Mouse (Mus musculus) G1E (cell line): ENCODE data around the gene Tns1.

Source experiments
- CTCF ChIP-seq: IDR thresholded peaks from 2 replicates; pipeline ENCODE4 v1.5.1; 2012; ENCODE audit warnings: low read depth, low read length, inconsistent platforms, mixed read lengths
- GATA1 ChIP-seq: IDR thresholded peaks from 2 replicates; pipeline ENCODE4 v1.6.1; 2012; ENCODE audit warnings: borderline replicate concordance, low read length, inconsistent platforms, mixed read lengths
- GATA2 ChIP-seq: IDR thresholded peaks from 2 replicates; pipeline ENCODE4 v1.6.1; 2012; ENCODE audit warnings: low read depth, low read length, inconsistent platforms, borderline replicate concordance
- POLR2AphosphoS5 ChIP-seq: IDR thresholded peaks from 2 replicates; pipeline ENCODE4 v1.6.1; 2012; ENCODE audit warnings: low read depth, low read length, inconsistent platforms; ENCODE audit not compliant: insufficient replicate concordance
- TAL1 ChIP-seq: conservative IDR thresholded peaks from 2 replicates; pipeline ENCODE4 v1.6.1; 2012; ENCODE audit warnings: low read depth, low read length, inconsistent platforms, mixed read lengths

DNA sequence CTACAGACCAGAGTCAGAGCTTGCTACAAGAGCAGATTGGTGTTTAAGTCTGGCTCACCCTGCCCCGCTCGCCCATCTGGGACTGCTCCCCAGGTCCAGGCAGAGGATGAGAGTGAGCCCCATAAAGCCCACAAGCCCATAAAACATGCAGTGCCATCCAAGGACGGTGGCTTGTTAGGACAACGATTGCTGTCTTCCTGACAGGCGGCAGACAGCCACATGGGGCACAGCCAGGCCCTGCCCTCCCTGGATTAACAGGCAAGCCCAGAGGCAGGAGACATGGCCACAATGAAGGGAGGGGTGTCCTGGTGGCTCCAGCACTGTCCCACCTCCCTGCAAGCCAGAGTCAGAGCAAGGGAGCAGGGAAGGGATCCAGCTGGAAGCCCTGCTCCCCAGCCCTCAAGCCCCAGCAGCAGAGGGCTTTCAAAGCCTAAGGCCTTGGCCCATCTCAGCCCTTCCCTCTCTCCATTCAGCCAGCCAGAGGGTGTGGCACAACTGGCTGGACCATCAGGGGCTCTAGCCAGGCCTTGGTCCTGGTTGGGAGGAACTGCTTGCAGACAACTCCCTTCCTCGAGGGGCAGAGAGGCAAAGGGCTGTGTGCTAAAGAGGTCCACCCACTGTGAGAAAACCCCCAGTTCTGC is 40.1 kb downstream of the Tns1 start:
- TF ChIP-seq CTCF (no peak), GATA1 (no peak), GATA2 (no peak), POLR2AphosphoS5 (no peak), TAL1 (no peak)
